Mouse (Mus musculus): ENCODE measurements around the gene Hs6st3. TPM values are rescaled to one million over a fixed set of nuclear protein-coding genes. Genes with fewer than 3 reads are reported as not detected.

Hs6st3 gene
- total RNA-seq, 4 experiments from 2014 or later = 50.2 to 63.5 (median 53.8) TPM

- DNase-seq (ENCODE audit: low spot score in 2 of 2) = no peak
These were observed 757.8 kb downstream of the Hs6st3 start for GRCm38 (mm10) chr14:119895765-119896465.

GRCm38 (mm10) chr14:119902486-119902885, 764.3 kb downstream of the Hs6st3 start:
- no peak for DNase-seq (ENCODE audit: low spot score in 2 of 2)

GRCm38 (mm10) chr14:119908032-119908675, 770.0 kb downstream of the Hs6st3 start:
- DNase-seq (ENCODE audit: low spot score in 2 of 2) = no peak

GRCm38 (mm10) chr14:119914508-119914907, 776.4 kb downstream of the Hs6st3 start:
- no peak for DNase-seq (ENCODE audit: low spot score in 2 of 2)

- no peak for DNase-seq (ENCODE audit: low spot score in 2 of 2)
These were observed 780.3 kb downstream of the Hs6st3 start for GRCm38 (mm10) chr14:119918281-119919034.

GRCm38 (mm10) chr14:119919177-119919576, 781.0 kb downstream of the Hs6st3 start:
- no peak for DNase-seq (ENCODE audit: low spot score in 2 of 2)

Other genes starting within 250 kb of the Hs6st3 start
- gene Dzip1, start 212.9 kb upstream of the Hs6st3 start, total RNA-seq (2022) = 100 to 1,000 TPM; 108 to 118 (median 112) TPM
- 10 to 100 TPM; 30.8 to 32.4 (median 31.5) TPM for gene Dnajc3, start 200.4 kb upstream of the Hs6st3 start, total RNA-seq (2022)
- gene Uggt2, start 38.9 kb upstream of the Hs6st3 start, total RNA-seq (2022) = 10 to 100 TPM; 26.1 to 36.8 (median 31.2) TPM